Mouse (Mus musculus) midbrain, embryonic 10.5 days (tissue): ENCODE data around the gene Epm2aip1. TPM values are rescaled to one million over a fixed set of nuclear protein-coding genes. Genes with fewer than 3 reads are reported as not detected.

ENCODE experiments used
- DNase-seq: peaks from one replicate; pipeline ENCODE4 v3.0.0-alpha.2; 2017; ENCODE audit warnings: low spot score
- H3K27ac ChIP-seq: fragments of 300-500 bp; sonication (generic); replicated peaks from 2 replicates; pipeline ENCODE4 v1.5.1; 2016; ENCODE audit warnings: mild to moderate bottlenecking
- H3K27me3 ChIP-seq: fragments of 300-500 bp; sonication (generic); 2 replicates; pipeline ENCODE4 v1.6.1; 2016; ENCODE audit warnings: low read depth, mild to moderate bottlenecking; ENCODE audit not compliant: poor library complexity, severe bottlenecking
- H3K36me3 ChIP-seq: fragments of 300-500 bp; sonication (generic); 2 replicates; pipeline ENCODE4 v1.6.1; 2016; ENCODE audit warnings: mild to moderate bottlenecking, moderate library complexity
- H3K4me1 ChIP-seq: fragments of 300-500 bp; sonication (generic); 2 replicates; pipeline ENCODE4 v1.6.1; 2016
- H3K4me3 ChIP-seq: fragments of 300-500 bp; sonication (generic); 2 replicates; pipeline ENCODE4 v1.5.1; 2016; ENCODE audit warnings: mild to moderate bottlenecking, moderate library complexity
- H3K9me3 ChIP-seq: fragments of 300-500 bp; sonication (generic); replicated peaks from 2 replicates; pipeline ENCODE4 v1.6.1; 2016; ENCODE audit warnings: mild to moderate bottlenecking
- WGBS: fragments of 180-500 bp; shearing (Covaris S2); methylation state at CpG from one replicate; pipeline ENCODE4 v1.1.7; 2016; 5-methylcytosine and 5-hydroxymethylcytosine counted together
- polyA plus RNA-seq: library from polyadenylated mRNA; unstranded; fragments of >200 nt; fragmentation: Nextera tagmentation; extraction: Ambion mirVana; gene quantifications from 2 replicates; pipeline ENCODE4 v1.2.1, GENCODE M21; 2016

Epm2aip1 gene
- polyA plus RNA-seq, result 25.3 and 30.4 TPM in 2 replicates

DNA sequence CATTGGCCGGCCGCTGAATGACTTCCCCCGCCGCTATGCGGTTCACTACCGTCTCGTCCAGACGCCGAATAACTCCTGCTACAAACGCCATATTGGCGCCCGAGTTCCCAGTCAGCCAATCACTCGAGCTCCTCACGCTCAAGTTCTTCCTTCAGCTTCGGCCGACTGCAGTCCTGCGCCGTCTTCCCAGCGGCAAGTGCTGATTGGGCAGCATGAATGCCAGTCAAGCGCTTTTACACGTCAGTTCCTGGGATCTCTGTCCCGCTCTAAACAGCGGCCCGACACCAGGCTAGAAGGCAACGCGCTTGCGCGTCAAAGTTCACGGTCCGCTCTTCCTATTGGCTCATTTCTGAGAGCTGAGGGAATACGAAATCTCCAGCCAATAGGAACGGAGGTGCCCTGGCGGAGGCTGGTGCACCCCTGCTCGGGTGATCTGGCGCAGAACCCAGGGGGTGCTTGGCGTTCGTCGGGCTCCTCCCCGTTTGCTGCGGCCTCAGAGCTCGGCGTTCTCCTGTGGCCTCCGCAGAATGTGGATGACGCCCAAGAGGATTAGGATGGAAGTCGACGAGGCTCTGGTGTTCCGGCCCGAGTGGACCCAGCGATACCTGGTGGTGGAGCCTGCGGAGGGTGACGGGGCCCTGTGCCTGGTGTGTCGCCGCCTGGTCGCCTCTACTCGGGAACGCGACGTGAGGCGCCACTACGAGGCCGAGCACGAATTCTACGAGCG is at the start of gene Epm2aip1, which contains the start of gene Mlh1:
Epm2aip1 (plus strand) TSS at position 496 of the 727 bp plus-strand sequence.
Mlh1 (minus strand) TSS at position 358 of the 727 bp plus-strand sequence.
- H3K27me3 ChIP-seq, result no peaks in the 10 kb centered on the region
- peak; percentile 98 for DNase-seq
- under 1% methylated on average over 64 of the region's 64 CpGs for WGBS
- H3K4me1 ChIP-seq, result peaks cover 51% of the 10 kb centered on the region
- no peaks in the 10 kb centered on the region for H3K9me3 ChIP-seq
- peak within 1 kb of the TSS; percentile 97 for H3K27ac ChIP-seq
- H3K36me3 ChIP-seq, result peaks cover 49% of the 10 kb centered on the region
- peak within 1 kb of the TSS; percentile 92 for H3K4me3 ChIP-seq

DNA sequence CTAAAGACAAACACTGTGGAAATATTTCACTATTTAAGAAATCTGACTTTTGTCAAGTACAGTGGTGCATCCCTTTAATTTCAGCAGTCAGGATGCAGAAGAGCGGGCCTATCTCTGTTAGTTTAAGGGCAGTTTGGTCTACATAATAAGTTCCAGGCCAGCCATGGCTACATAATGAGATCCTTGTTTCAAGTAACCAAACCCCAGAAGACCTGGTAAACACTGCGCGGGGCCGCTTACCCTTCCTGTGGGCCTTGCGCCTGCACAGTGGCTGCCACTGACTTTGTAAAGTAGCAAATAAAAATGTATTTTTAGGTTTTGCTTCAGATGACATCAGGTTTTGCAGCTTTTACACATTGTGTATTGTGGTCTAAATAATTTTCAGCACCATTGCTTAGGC is 48.3 kb upstream of the Epm2aip1 start:
- H3K27me3 ChIP-seq, result no peaks in the 10 kb centered on the region
- no peaks in the 10 kb centered on the region for H3K9me3 ChIP-seq
- WGBS, result 94% methylated on average over 5 of the region's 5 CpGs
- H3K27ac ChIP-seq, result no peak overlapping the region
- no peaks in the 10 kb centered on the region for H3K4me1 ChIP-seq
- DNase-seq, result no peak
- H3K36me3 ChIP-seq, result peaks cover 91% of the 10 kb centered on the region
- H3K4me3 ChIP-seq, result no peak overlapping the region

DNA sequence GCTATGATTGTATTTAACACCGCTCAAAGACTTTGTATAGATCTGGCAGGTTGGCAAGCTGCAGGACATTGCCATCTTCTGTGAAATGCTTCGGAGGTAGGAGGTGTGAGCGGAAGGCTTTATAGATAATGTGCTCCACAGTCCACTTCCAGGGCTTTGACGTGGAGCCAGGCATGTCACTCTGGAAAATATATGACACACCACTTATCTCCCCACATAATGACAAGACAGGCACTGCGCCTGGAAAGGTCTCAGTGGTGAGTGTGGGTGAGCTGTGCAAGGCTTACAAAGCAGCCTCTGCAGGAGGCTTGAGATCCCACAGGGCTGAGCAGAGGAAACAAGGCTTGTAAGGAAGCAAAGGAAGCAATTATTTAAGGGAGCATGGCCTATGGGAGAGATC is 43.3 kb upstream of the Epm2aip1 start:
- Histone ChIP-seq H3K27ac (no peak overlapping the region), H3K9me3 (no peaks in the 10 kb centered on the region), H3K36me3 (peaks cover 96% of the 10 kb centered on the region), H3K27me3 (no peaks in the 10 kb centered on the region), H3K4me3 (no peak overlapping the region), H3K4me1 (no peaks in the 10 kb centered on the region)
- DNase-seq, result no peak
- WGBS, result 94% methylated on average over 5 of the region's 5 CpGs

DNA sequence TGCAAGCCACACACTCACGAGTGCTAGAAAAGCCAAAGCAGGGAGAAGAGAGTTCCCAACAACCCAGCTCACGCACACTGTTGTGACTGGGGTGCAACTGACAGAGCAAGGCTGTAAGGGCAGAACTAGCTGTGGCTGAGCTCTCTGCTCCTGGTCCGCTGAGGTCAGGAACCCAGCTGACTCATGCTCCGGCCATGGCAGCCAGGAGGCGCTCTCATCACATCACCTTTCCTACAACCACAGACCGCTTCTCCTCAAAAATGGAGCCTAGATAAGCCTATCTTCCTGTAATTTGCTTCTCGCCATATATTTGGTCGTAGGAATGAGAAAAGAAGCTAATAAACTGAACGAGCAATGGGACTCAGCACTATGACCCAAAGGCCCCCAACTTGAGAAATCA is 37.0 kb upstream of the Epm2aip1 start:
- H3K36me3 ChIP-seq, result peaks cover 96% of the 10 kb centered on the region
- H3K27me3 ChIP-seq, result no peaks in the 10 kb centered on the region
- no peak for DNase-seq
- H3K4me1 ChIP-seq, result 0 out of 2 replicates have a peak, but pooled peaks cover 5% of the 10 kb centered on the region
- H3K4me3 ChIP-seq, result no peak overlapping the region
- no peaks in the 10 kb centered on the region for H3K9me3 ChIP-seq
- no peak overlapping the region for H3K27ac ChIP-seq
- whole genome bisulfite sequencing, result 90% methylated on average over 9 of the region's 9 CpGs

DNA sequence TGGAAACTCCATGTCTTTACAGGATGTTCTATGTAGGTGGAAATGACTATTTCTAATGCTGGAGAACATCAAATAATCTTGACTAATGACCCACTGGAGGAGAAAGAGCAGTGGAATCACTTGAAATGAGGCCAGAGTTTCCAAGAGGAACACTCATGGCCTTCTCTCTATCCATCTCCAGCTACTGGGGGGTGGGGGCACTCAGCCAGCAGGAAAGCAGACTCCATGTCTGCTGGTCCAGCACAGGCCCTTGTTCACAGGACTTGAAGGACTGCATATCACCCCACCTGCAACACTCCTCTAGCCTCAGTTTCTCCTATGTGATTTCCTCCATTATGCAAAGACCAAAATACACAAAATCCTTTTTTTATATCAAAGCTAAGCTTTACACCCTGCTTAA is 34.0 kb upstream of the Epm2aip1 start:
- Histone ChIP-seq H3K9me3 (no peaks in the 10 kb centered on the region), H3K4me1 (0 out of 2 replicates have a peak, but pooled peaks cover 10% of the 10 kb centered on the region), H3K27me3 (no peaks in the 10 kb centered on the region), H3K36me3 (peaks cover 95% of the 10 kb centered on the region), H3K4me3 (no peak overlapping the region), H3K27ac (no peak overlapping the region)
- DNase-seq, result no peak

DNA sequence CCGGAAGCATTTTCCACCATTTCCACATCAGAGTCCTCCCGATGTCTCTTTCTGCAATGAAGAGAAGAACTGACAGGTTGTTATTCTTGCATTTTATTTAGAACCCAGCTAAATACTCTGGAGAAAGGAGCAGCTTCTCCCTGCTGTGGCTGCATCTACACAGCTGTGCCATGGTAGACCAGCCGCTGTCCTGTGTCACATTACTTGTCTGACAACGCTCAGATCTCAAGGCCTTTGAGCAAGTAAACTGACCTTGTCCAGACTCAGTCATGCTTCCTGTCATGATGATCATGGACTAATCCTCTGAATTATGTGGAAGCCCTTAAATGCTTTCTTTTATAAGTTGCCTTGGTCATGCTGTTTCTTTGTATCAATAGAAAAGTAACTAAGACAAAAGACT is 31.9 kb upstream of the Epm2aip1 start:
- DNase-seq, result no peak
- Histone ChIP-seq H3K27me3 (no peaks in the 10 kb centered on the region), H3K4me1 (0 out of 2 replicates have a peak, but pooled peaks cover 10% of the 10 kb centered on the region), H3K9me3 (no peaks in the 10 kb centered on the region), H3K27ac (no peak overlapping the region), H3K4me3 (no peak overlapping the region), H3K36me3 (peaks cover 93% of the 10 kb centered on the region)
- 76% methylated on average over 4 of the region's 4 CpGs for WGBS

DNA sequence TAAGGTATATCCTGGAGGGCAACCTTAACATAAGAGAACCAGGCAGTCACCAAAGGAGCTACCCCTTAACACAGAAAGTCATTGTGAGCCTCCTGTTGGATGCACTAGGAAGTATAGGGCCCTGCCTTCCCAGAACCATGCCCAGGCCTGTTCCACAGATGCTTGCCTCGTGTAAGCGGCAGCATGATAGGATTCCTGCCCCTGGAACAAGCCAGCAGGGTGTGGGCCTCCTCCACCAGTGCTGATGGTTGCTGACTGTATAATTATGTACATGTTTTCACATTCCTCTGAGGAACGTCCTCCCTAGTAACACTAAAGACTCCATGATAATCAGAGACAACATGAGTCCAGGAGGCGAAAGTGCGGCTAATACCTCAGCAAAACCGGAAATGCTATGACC is 28.3 kb upstream of the Epm2aip1 start:
- H3K36me3 ChIP-seq, result peaks cover 89% of the 10 kb centered on the region
- 86% methylated on average over 6 of the region's 6 CpGs for WGBS

DNA sequence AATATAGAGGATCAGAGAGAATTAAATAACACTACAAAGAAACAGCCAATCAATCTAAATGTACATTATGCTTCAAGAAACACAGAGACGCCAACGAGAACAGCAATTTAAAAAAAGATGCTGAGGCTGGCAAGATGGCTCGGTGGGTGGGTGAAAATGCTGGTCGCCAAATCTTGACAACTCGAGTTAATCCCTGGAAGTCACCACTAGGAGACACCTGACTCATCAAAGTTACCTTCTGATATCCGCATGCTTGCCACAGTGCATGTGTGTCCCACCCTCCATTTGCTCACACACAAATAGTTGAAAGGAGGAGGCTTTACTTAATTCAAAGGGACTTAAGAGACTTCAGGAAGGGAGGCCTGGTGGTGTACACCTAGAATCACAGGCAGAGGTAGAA is 26.2 kb upstream of the Epm2aip1 start:
- no peaks in the 10 kb centered on the region for H3K27me3 ChIP-seq
- DNase-seq, result no peak
- H3K4me3 ChIP-seq, result no peak overlapping the region
- no peak overlapping the region for H3K27ac ChIP-seq
- 89% methylated on average over 6 of the region's 6 CpGs for WGBS
- H3K4me1 ChIP-seq, result no peaks in the 10 kb centered on the region
- peaks cover 89% of the 10 kb centered on the region for H3K36me3 ChIP-seq
- no peaks in the 10 kb centered on the region for H3K9me3 ChIP-seq

More for the DNA sequence above, 28.3 kb upstream of the Epm2aip1 start:
- Histone ChIP-seq H3K9me3 (no peaks in the 10 kb centered on the region), H3K4me1 (0 out of 2 replicates have a peak, but pooled peaks cover 10% of the 10 kb centered on the region), H3K4me3 (no peak overlapping the region), H3K27me3 (no peaks in the 10 kb centered on the region), H3K27ac (no peak overlapping the region)
- no peak for DNase-seq

DNA sequence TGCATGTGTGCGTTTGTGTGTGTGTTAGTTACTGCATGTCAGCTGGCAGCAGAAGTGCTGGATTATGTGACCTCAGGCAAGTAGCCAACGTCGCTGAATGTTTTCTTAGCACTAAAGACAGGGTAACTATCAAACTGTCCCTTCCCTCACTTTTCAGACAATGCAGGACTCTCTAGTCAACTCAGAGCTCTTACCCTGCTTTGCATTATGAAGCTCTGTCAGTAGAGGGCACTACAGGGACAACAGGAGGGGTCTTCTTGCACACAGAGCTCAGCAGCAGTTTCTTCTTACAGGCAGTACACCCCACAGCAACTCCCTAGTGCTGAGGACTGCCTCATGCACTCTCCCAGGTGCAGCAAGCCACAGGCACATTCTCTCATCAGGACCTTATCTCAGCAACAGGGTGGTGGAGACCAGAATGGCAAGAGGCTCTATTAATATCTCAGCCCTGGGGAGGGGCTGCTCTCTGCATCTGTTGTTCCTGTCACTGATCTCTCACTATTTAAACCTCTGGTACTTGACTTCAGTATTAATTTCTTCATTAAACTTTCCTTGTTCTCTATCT is 24.0 kb upstream of the Epm2aip1 start:
- Histone ChIP-seq H3K27me3 (no peaks in the 10 kb centered on the region), H3K4me3 (no peak overlapping the region), H3K9me3 (no peaks in the 10 kb centered on the region), H3K36me3 (peaks cover 94% of the 10 kb centered on the region), H3K27ac (no peak overlapping the region), H3K4me1 (no peaks in the 10 kb centered on the region)
- WGBS, result 93% methylated on average over 3 of the region's 3 CpGs
- no peak for DNase-seq

DNA sequence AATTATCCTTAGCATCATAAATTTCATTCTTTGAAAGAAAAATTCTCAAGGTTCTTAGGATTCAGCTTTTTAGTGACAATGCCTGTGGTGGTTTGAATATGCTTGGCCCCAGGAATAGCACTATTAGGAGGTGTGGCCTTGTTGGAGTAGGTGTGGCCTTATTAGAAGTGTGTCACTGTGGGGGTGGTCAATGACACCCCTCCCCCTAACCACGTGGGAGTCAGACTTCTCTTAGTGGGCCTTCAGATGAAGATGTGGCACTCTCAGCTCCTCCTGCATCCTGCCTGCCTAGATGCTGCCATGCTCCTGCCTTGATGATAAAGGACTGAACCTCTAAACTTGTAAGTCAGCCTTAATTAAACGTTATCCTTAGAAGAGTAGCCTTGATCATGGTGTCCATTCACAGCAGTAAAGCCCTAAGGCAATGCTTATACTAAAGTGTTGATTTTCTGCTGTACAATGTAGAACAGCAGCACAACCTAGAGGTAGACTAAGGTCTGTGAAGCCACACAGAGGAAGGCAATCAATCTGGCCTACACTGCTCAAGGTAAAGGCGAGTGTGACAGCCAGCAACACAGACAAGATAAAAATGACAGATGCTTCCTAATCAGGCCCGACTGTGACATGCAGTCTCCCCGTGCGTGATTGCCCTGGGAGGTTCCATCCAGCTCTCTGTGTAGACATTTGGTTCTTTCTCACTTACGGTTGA is 19.4 kb upstream of the Epm2aip1 start:
- 82% methylated on average over 7 of the region's 7 CpGs for WGBS
- Histone ChIP-seq H3K4me3 (no peak overlapping the region), H3K36me3 (peaks cover 97% of the 10 kb centered on the region), H3K4me1 (no peaks in the 10 kb centered on the region), H3K9me3 (no peaks in the 10 kb centered on the region), H3K27ac (no peak overlapping the region), H3K27me3 (no peaks in the 10 kb centered on the region)
- DNase-seq, result no peak

DNA sequence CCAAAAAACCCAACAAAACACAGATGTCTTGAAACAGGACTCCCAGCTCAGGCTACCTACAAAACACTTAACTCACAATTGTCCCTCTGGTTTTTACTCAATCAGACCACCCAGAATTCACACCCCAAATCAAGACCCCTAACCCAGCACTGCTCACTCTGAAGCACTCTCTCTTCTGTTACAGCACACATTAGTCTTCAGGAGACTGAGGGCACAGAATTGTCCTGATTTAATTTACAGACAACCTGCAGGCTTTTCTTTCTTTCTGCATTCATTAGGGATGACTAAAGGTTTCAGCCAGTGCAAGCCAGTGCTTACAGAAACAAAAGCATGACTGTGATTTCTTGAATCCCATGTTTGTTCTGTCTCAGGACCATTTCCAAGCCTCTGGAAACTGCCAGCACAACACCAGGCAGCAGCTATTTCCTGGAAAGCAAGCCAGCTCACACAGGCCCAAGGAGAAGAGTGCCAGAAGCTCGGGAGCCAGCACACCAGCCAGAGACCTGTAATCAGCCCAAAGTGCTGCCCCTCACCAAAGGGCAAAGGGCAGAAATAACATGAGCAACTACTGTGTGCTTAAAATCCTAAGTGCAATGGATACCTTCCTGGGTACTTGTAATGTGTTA is 11.3 kb upstream of the Epm2aip1 start:
- Histone ChIP-seq H3K36me3 (peaks cover 91% of the 10 kb centered on the region), H3K9me3 (no peaks in the 10 kb centered on the region), H3K27ac (no peak overlapping the region), H3K4me3 (no peak overlapping the region), H3K4me1 (no peaks in the 10 kb centered on the region), H3K27me3 (no peaks in the 10 kb centered on the region)
- DNase-seq, result no peak
- 82% methylated on average over 1 of the region's 1 CpGs for WGBS

DNA sequence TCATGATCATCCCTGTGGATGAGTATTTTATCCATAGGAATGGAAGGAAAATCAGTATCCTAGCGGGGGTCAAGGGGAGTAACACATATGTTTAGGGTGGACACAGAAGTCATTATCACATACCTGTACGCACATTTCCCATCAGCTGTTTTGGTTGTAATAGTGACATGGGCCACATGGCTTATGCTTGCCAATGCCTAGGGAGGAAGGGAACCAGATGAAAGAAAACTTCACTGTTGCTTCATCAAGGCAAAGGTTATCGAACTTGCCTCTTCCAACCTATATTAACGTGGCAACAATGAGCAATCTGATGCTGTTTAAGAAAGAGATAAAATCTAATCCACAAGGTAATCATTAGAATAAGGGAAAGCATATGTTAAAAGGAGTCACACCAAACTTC is 10.4 kb upstream of the Epm2aip1 start:
- Histone ChIP-seq H3K36me3 (peaks cover 90% of the 10 kb centered on the region), H3K4me1 (no peaks in the 10 kb centered on the region), H3K4me3 (no peak overlapping the region), H3K27me3 (no peaks in the 10 kb centered on the region), H3K27ac (no peak overlapping the region), H3K9me3 (no peaks in the 10 kb centered on the region)
- no peak for DNase-seq
- WGBS, result 94% methylated on average over 4 of the region's 4 CpGs
